Mouse (Mus musculus) spleen, postnatal 36 days (tissue): ENCODE measurements around the gene Vkorc1.
"Not testable (repeated sequence)": the region's sequence is repeated elsewhere in the genome, so short reads cannot be mapped to it uniquely, and the experiment has no call there.

Experiments used
- DNase-seq, 2 experiments: peaks; one replicate each; pipeline ENCODE4 v3.0.0; 2022; ENCODE audit warnings: low spot score in 2 of 2, mixed read lengths in 1 of 2

Gene Vkorc1

GRCm38 (mm10) chr7:127895442-127895841 is at the start of gene Vkorc1, which contains the start of gene Gm21974:
Gene Vkorc1, minus strand, starts transcription at chr7:127895617.
Gene Gm21974, minus strand, starts transcription at chr7:127895454.
- peak; percentile 90 to 93 for DNase-seq

DNA sequence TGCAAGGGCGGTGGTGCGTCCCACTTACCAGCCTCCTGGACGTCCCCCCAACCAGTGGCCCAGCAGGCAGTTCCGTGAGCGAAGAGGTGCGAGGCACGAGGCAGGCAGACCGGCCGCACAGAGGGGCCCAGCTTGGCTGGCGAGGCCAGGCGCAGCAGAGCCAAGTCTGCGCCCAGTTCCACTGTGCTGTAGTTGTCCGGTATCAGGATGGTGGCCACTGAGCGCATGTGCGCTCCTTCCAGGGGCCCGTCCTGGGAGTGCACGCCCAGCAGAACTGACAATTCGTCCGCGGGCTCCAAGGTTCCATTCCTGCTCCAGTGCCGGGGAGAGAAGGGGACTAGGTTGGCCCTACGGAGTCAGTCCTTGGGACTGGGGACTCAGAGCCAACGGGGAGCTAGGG is 49.2 kb upstream of the Vkorc1 start:
- DNase-seq, result no peak

DNA sequence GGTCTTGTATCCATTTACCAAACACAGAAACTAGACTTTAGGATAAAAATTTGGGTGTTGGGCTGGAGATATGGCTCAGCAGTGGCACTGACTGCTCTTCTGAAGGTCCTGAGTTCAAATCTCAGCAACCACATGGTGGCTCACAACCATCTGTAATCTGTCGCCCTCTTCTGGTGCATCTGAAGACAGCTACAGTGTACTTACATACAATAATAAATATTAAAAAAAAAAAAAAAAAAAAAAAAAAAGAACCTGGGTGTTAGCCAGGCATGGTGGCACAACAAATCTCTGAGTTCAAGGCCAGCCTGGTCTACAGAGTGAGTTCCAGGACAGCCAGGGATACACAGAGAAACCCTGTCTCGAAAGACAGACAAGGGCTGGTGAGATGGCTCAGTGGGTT is 46.7 kb upstream of the Vkorc1 start:
- DNase-seq, result not testable (repeated sequence)

DNA sequence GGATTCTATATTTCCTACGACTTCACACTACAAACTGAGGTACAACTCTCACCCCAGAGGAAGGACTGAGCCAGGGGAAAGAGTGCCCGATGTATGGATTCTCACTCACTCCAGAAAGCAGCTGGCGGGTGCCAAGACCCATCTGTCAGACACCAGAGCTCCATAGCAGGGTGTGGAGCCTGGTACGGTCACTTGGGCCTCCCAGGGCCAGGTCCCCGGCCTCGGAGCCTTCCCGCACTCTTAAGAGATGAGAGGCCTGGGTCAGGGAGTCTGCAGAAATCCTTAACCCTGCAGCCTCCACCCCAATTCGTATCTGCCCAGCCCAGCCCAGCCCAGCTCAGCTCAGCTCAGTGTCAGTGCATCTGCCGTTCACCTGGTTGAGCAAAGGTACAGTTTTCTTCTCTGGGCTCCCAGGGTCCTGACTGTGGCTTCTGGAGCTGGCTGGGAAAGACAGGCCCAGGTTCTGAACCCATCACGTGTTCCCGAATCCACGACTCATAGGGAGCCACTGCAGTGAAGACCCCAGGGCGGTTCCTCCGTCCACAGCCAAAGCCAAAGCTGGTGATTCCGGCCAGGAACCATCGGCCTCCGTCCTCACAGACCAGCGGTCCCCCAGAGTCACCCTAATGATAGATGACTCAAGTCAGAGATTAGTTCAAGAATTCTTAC is 40.9 kb upstream of the Vkorc1 start:
- no peak for DNase-seq

DNA sequence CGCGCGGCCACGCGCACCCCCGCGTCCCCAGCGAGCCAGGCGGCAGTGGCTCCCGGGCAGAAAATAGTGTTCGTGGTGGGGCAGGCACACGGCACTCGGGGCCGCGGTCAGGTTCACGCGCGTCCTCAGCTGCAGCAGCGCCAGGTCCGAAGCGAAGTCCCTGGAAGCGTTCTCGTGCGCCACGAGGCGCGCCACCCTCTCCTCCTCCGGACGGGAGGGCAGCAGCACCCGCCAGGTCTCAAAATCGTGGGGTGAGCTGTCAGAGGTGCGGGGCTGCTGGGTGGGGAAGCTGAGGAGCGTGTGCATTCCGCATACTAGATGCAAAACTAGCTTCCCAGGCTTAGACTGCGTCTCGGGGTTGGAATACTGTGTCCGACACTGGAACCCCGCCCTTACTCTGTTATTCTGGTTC is 40.3 kb upstream of the Vkorc1 start:
- no peak for DNase-seq

DNA sequence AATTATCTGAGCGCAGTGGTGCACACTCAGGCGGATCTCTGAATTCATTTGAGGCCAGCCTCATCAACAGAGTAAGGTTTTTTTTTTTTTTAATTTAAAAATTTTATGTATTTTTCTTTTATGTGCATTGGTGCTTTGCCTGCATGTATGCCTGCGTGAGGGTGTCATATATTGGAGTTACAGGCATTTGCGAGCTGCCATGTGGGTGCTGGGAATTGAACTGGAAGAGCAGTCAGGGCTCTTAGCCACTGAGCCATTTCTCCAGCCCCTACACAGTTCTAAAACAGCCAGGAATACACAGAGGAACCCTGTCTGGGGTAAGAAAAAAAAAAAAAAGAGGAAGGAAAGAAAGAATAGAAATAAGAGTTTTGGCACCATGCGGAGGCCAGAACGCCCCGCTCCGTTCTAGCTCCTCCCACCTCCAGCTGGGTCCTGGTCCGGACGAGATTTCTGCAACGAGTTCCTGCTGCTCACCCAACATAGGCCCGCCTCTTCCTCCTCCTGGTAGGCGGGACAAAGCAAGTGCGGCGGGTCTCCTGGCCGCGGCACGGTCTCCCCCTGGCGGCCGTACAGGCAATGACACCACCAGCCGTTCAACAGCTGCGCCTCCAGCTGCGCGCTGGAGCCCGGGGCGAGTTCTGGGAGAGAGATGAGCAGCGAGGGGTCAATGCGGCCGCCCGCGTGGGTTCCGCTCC is 39.8 kb upstream of the Vkorc1 start:
- DNase-seq, result peak; percentile 96

GRCm38 (mm10) chr7:127934075-127934474 is 38.7 kb upstream of the Vkorc1 start:
- DNase-seq, result no peak

- DNase-seq, result no peak
These were observed 37.0 kb upstream of the Vkorc1 start for GRCm38 (mm10) chr7:127932273-127933031.

- no peak for DNase-seq
These were observed 36.1 kb upstream of the Vkorc1 start for GRCm38 (mm10) chr7:127931351-127932135.

DNA sequence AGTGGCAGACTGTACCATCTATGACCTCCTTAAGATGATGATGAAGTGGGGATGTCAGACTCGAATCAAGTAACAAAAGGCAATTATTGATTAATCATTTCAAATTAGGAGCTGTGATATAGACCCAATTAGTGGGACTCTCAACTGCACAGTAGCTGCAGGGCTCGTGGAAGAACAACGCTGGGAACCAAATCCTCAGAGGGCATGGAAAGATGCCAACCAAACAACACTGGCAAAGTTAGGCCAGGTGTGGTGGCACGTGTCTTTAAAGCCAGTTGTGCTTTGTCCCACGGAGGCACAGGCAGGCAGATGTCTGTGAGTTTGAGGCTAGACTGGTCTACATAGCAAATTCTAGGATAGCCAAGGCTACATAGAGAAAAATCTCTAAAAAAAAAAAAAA is 35.2 kb upstream of the Vkorc1 start:
- no peak for DNase-seq

DNA sequence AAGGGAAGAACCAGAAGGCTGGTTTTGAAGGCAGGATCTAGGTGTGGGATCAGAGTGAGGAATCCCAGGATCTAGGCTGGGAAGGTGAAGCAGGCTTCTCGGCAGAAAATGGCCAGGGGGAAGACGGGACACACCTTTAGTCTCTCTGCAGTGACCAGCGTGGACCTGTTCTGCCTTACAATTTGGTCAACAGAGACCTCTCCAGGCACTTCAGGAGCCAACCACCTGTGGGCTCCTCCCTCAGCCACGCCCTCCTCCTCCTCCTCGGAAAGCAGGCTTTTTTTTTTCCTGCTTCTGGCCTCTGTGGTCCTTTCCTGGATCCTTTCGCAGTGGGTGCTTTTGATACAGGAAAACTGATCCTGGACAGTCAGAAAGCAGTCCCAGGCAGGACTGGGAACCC is 34.5 kb upstream of the Vkorc1 start, which contains the start of gene Prss8:
Gene Prss8, minus strand, starts transcription at position 182 of the 400 bp plus-strand sequence.
- DNase-seq, result no peak

GRCm38 (mm10) chr7:127928596-127928995 is 33.2 kb upstream of the Vkorc1 start:
- no peak for DNase-seq

- DNase-seq, result no peak
These were observed 32.3 kb upstream of the Vkorc1 start for GRCm38 (mm10) chr7:127927726-127928125.

DNA sequence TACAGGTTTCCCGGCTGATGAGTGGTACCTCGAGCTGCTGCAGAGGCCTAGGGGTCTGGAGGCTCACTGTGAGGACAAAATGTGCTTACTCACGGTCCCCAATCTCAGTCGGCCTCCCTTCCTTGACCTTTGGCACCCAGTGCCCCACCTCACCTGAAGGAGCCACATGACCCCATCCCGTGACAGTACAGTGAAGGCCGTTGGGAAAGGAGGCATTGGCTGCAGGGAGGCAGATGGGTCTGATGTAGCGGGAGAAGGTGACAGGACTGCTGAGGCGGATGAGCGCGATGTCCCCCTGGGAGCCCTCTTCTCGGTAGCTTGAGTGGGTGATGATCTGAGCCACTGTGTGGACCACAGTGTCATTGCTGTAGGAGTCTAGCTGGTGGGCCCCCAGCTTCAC is 31.4 kb upstream of the Vkorc1 start:
- no peak for DNase-seq

GRCm38 (mm10) chr7:127926066-127926465 is 30.6 kb upstream of the Vkorc1 start:
- no peak for DNase-seq

DNA sequence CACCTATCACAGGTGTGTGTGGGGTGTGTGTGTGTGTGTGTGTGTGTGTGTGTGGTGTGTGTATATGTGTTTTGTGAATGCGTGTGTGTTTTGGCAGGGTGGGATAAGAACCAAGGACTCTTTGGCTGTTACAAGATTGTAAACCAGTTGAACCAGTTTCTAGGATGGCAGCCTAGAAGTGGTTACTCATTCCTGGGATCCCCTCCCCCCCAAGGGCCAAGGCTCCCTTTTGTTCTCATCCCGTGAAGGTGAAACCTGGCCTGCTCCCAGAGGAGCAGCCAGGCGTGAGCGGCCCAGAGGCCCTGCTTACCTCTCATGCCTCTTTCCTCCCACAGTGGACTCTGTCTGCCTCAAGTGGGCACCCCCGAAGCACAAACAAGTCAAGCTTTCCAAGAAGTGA is 29.8 kb upstream of the Vkorc1 start:
- DNase-seq, result no peak

GRCm38 (mm10) chr7:127923714-127924113 is 28.3 kb upstream of the Vkorc1 start:
- no peak for DNase-seq

- DNase-seq, result peak; percentile 51 to 61
These were observed 27.2 kb upstream of the Vkorc1 start for GRCm38 (mm10) chr7:127922451-127923275.

DNA sequence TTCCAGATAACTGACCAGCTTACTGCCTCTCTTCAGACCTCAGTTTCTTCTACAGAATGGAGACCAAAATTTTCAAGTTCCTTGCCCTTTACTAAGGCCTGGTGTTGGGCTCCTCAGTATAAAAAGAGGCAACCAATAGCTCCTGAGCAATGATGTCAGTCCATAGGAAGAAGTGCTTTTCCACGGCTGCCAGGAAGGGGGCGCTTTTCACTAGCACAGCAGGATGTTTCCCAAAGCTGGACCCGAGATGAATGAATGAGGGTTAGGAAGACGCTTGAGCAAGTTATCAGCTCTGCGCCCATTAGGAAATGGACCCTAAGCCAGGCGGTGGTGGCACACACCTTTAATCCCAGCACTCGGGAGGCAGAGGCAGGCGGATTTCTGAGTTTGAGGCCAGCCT is 26.1 kb upstream of the Vkorc1 start:
- DNase-seq, result peak in 1 of 2 experiments; percentile 33

- DNase-seq, result no peak
These were observed 23.9 kb upstream of the Vkorc1 start for GRCm38 (mm10) chr7:127919290-127919689.

DNA sequence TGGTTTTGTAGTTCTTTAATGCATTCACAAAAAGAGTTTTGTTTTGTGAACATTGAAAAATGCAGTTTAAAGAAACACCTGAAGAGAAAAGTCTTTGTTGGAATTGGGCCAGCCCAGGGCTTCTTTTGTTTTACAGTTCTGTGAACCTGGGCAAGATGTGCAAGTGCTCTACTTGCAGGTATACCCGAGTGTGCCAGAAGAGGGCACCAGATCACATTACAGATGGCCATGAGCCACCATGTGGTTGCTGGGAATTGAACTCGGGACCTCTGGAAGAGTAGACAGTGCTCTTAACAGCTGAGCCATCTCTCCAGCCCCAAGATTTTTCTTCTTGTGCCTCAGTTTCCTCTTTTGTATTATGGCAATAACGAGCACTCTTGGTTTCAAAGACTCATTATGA is 22.8 kb upstream of the Vkorc1 start:
- peak; percentile 52 to 59 for DNase-seq
